Mouse (Mus musculus): Measurements from ENCODE around the gene Abcc10.

The Abcc10 gene

DNA sequence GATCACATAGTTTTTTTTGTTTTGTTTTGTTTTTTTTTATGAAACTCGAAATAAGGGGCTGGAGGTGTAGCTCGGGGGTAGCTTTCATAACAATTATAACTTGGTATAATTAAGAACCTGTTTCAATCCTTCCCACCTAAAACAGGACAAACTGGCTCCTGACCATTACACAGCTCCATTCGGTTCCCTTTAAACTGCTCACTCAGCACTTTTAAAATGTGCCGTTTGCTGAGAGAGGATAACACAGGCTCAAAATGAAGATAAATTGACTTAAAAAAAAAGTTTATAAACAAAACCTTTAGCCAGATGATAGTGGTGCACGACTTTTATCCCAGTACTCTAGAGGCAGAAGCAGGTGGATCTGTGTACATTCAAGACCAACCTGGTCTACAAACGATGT lies 42.7 kb downstream of the Abcc10 start:
- no peak for DNase-seq (ENCODE audit: low read depth, low spot score)

DNA sequence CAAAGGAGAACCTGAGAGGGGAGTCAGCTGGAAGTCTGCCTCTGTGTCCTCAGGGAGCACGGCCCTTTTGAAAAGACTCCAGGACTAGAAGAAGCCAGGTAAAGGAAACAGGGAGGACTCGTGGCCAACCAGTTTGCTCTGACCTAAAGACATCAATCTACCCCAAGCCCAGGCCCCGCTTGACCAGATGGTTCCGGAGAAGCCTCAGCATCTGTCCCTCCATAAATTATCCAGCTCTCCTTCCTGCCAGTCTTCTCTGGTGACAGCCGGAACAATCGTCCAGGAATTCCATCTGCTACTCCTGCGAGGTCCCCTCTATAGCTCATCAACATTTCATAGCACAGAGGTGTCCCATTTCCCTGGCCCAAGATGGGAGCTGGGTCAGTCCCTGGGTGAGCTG lies 43.5 kb downstream of the Abcc10 start:
- DNase-seq (ENCODE audit: low read depth, low spot score): no peak

DNA sequence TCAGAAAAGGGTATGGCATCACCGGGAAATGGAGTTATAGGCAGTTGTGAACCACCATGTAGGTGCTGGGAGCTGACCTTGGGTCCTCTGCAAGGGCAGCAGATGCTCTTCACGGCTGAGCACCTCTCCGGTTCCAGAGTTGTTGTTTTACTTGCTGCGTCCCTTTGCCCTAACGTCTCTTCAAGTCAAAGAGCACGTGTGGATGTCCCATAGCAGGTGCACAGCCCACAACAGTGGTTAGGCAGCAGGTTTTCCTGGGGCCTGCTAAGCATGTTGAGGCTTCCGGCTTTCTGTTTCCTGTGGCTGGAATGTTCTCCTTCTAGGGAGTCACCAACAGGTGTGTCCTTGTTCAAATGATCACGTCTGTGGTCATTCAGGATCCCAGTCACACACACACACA lies 44.2 kb downstream of the Abcc10 start:
- no peak for DNase-seq (ENCODE audit: low read depth, low spot score)

DNA sequence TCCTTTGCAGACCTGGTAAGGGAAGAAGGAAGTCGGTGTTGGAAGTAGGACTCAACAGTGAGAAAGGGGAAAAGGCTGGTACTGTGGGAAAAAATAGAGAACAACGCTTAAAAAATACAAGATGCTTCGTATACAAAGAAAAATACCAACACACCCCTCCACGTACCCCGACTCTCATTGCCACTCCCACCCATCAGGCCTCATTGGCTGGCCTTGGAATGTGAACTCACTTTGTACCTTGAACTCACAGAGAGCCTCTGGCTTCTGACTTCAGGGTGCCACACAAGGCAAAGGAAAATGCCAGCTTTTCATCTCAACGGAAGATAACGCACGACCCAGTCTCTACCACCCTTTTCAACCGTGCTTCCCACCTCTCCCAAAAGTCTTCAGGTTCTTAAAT lies 45.0 kb downstream of the Abcc10 start:
- no peak for DNase-seq (ENCODE audit: low read depth, low spot score)

DNA sequence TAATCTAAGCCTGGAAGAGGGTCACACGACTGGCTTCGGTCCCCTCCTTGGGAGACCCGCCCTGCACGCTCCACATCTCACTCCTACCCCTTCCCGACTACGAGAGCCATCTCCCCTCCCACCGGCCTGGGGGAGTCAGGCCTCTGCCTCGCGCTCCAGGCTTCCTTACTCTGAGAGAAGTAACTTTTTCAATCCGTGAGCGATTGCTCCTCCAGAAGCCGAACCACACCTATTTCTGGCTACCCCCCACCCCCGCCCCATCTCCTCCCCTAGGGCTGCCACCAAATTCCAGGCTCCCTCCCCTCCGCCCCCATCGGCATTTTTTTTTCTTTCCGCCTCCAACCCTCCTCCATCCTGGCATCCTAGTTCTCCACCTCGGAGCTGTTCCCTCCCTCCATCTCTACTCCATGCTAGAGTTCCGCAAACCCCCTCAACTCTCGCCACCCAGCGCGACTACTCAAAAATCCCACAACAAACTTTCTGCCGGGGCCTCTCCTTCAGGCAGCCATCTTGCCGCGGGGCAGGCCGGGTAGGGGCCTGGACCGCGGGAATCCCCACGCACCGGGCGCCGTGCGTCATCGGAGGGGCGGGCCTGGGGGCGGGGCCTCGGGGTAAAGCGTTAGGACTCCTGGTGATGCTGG lies 45.5 kb downstream of the Abcc10 start, which contains the start of gene Tjap1:
Gene Tjap1, minus strand, starts transcription at position 544 of the 641 bp plus-strand sequence.
- no peak for DNase-seq (ENCODE audit: low read depth, low spot score)

DNA sequence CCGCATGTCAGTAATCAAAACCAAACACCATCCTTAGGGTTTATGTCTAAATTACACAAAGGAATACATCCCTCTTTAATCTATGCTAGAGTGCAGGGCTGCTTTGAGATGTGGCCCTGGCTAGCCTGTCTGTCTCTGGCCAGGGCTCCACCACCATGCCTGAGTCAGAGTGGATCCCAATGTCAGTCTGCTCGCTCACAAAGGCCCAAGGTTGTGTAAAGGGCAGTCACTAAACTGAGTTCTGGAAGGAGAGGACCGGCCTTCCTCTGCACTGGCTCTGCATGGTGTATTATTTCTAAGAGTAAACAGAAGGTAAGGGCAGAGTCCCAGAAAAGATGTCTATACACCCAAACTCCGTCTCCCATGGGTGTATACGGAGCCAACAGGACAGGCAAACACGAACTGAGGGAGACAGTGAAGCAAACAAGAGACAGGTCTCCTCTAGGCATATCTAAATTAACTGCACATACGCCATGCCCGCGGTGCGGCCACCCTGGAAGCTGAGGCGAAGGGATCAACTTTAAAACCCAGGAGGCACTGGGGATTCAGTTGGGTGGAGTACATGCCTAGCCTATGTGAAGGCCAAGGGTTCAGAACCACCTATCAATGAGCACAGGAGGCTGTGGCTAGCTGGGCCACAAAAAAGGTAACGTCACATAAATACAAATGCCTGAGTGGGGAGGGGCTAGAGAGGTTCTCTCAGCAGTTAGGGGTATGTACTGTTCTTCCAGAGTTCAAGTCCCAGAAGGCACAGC lies 50.0 kb downstream of the Abcc10 start:
- no peak for DNase-seq (ENCODE audit: low read depth, low spot score)

DNA sequence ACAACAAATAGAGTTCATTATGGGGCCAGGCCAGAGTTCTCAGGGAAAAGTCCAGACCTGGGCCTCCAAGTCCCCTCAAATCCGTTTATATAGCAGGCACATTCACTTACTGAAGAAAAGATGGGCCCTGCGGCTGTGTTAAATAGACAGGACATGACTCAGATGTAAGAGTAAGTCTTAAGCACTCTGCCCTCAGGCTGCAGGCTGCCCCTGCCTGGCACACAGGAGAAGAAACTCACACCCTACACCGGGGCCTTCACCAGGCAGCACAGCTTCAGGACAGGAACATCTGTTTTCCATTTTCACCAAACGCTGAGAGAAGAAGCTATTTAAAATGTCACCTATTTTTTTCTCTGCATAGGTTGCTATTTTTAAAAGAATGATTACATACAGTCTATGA lies 50.6 kb downstream of the Abcc10 start:
- no peak for DNase-seq (ENCODE audit: low read depth, low spot score)

DNA sequence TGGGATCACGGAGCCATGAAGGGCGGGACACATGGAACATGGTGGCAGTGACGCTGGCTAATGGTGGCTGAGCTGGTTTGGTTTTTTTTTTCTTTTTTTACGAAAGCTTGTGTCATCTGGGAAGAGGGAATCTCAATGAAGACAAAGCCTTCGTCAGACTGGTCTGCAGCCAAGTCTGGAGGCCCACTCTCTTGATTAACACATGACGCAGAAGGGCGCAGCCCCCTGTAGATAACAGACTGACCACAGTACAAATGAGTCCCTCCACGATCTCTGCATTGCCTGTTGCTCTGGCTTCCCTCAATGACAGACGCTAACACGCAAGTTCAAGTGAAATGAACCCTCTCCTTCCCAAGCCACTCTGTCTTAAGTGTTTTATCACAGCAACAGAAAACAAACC lies 52.6 kb downstream of the Abcc10 start:
- no peak for DNase-seq (ENCODE audit: low read depth, low spot score)

DNA sequence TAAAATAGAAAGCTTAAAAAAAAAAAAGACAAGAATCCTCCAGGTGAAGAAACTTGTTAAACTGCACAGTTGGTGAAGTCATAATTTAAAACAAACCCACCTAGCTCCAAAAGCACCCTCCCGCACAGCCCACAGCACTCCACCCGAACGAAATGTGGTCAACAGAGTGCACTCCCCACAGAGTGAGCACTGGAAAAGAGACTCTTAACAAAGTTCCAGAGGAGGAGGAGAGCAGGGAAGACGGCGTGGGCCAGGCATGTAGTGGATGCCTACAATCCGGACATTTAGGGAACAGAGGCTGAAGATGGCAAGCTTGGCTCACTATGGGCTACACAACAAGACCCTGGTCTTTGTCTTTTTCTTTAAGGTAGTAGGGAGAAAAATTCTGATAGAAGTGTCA lies 53.1 kb downstream of the Abcc10 start:
- DNase-seq (ENCODE audit: low read depth, low spot score): no peak

DNA sequence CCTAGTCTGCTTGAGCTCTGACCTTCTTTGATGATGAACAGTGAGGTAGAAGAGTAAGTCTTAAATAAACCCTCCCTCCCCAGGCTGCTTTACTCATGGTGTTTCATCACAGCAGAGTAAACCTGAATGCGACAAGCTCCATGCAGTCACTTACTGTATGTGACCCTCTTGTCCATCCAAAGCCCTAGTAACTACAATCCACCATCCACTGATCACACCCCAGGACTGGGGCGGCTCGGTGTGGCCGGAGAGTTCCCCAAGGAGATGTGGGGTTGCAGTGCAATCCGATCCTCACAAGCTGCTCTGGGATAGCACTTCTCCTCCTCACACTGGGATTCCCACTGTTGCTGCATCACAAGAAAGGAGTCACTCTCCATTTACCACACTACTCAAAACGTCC lies 53.7 kb downstream of the Abcc10 start:
- no peak for DNase-seq (ENCODE audit: low read depth, low spot score)

DNA sequence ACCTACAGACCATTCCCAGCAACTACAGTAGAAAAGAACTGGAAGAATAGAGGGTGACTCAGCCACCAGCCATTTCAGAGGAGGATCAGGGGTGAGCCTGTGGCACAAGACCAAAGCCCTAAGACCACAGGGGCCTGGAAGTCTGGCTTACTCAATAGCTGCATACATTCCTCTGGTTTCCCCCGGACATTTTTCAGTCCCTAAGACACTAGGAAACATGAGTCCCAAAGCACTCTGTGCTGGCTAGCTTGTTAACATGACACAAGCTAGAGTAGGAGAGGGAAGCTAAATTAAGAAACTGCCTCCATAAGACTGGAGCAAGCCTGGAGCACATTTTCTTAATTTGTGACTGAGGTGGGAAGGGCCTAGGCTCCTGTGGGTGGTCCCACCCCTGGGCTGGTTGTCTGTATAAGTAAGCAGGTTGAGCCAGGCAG lies 54.3 kb downstream of the Abcc10 start:
- DNase-seq (ENCODE audit: low read depth, low spot score): peak; percentile 72

DNA sequence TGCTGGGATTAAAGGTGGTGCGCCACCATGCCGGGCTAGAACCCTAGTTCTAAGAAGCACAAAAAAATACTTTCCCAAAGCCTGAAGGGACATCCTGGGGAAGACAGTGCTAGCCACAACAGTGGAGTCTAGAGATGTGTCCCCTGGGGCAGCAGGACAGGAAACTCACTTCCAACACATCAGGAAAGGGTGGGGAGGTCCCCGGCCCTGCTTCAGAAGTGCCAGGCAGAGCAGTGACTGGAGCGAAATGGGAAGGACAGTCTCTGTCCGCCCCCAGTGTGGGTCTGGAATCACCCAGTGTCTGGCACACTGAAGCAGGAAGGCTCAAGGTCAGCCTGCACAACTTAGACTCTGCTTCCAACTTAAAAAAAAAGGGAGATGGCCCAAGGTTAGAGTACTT lies 55.5 kb downstream of the Abcc10 start:
- DNase-seq (ENCODE audit: low read depth, low spot score): no peak

DNA sequence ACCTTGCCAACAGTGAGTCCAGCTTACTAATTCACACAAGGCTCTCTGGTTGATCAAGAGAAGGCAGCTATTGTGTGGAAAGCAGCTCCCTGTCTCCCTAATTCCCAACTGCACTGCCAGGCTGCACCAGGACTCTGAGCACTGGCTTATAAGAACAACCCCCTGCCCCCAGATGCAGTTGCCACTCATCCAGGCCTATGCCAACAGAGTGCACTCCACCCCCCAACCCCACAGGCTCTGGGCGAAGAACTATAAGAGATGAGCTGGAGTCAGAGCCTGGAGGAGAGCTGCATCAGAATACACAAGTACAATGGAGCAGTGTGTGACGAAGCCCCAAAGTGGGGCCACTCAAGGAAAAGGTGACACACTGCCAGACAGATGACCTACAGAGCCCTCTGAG lies 56.1 kb downstream of the Abcc10 start:
- DNase-seq (ENCODE audit: low read depth, low spot score): no peak

DNA sequence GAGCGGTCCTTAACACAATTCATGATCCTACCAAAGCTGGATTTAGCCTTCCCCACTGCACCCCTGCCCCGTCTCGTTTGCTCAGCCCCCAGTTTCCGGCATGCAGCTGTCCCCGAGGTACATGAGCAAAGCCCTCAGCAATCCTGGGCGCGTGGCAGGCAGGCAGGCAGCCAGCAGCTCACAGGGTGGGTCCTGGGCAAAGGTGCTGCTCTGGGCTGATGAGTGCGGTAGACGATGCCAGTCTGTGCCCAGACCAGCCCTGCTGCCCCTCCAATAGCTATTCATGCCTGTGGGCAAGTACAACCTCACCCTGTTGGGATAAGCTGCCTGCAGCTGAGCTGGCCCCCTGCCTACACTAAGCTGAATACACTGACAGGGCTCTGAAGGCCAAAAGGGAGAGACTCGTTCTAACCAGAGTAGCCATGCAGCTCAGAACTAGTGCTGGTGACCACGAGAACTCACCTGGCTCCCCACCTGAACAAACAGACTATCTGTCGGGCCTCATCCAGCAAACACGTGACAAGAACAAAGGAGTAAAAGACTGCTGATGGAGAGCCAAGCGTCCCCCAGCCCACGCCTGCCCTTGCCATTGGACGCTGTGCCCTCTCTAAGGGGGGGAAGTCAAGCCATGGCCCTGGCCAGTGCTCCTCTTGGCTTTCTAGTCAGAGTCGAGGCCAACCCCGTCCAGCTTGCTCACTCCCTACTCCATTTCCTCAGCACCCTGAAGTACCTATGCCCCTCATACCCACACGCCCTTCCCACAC lies 58.2 kb downstream of the Abcc10 start:
- DNase-seq (ENCODE audit: low read depth, low spot score): no peak

DNA sequence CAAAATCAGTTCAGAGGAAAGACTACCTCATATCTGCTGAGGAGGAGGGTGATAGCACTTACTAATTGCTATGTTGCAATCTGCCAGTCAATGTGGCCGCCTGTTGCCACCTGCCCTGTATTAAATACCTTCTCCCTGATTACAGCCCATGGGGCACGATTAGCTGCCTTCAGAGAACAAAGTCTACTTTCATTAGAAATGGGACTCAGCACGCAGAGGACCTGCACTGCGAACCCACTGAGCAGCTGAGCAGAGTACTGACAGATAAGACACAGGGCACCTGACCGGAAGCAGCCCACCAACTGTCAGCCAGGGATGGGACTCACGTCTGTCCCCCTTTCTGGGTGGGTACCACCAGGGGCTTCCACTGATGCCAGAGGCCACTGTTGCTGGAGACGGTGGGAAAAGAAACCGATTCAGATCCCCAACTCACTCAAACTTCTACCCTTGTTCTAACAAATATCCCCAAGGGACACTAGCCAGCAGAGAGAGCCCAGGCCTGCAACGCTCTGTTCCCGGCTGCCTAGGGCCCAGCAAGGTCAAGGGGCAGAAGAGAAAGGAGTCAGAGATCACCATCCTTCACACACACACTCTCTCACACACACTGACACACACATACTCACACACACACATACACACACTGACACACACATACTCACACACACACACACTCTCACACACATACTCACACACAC lies 60.0 kb downstream of the Abcc10 start:
- no peak for DNase-seq (ENCODE audit: low read depth, low spot score)

DNA sequence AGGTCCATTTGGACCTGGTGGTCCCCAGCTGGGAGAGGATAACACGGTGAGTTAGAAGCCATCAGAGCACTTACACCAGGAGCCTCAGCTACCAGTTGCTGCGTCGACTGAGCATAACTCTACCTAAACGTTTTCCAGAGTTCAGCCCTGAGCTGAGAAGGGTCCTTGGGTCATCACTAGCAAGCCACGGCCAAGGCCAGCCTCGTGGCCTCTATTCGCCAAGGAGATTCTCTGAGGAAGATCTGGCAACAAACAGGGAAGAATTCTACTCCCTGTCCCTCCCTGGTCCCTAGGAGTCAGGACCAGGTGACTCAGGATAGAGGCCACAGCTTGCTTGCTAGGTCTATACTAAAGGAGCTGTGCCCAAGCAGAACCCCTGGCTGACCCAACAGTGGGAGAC lies 60.6 kb downstream of the Abcc10 start:
- DNase-seq (ENCODE audit: low read depth, low spot score): no peak

DNA sequence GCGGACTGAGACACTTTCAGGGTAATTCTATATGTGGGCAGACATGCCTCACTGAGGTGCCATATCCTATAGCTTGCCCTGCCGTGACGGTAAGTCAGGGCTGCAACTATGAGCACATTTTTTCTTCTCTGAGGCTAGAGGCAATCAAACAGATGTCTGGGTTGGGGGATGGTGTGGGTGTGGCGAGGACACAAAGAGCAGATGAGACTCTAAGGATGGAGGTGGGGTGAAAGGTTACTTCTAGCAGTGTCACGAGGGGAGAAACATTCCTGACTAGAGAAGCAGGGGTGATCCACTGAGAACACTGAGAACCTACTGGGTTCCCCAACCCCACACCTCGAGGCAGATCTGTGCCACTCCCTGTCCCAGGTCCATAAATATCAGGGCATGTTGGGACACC lies 61.2 kb downstream of the Abcc10 start:
- no peak for DNase-seq (ENCODE audit: low read depth, low spot score)

DNA sequence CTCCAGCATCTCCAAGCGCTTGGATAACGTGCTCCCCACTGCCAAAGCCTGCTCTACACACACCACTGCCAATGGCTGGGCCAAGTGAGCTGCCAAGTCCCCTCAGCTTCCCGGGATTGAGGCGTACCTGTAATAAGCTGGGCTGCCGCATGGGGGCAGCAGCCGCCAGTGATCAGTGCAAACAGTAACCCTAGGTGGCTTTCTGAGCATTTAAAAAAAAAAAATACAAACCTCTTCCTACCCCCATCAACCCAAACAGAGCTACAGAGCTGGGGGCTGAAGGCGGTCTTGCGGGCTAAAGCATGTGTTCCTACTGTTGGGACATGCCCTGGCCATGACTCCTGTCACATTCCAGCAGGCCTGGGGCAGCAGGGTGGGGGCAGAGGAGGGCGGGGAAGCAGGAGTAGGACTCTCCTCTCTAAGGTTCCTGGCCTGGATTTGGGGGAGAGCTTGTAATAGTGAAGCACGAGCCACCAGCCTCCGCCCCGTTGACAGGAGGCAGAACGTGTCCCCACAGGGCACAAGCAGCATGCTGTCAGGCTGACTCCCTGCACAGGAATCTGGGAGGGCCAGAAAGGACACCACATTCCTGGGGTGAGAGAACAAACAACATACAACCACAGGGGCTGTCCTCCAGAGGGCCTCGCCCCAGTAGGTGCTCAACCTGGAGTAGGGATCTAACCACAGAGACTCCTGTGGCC lies 62.1 kb downstream of the Abcc10 start:
- no peak for DNase-seq (ENCODE audit: low read depth, low spot score)

DNA sequence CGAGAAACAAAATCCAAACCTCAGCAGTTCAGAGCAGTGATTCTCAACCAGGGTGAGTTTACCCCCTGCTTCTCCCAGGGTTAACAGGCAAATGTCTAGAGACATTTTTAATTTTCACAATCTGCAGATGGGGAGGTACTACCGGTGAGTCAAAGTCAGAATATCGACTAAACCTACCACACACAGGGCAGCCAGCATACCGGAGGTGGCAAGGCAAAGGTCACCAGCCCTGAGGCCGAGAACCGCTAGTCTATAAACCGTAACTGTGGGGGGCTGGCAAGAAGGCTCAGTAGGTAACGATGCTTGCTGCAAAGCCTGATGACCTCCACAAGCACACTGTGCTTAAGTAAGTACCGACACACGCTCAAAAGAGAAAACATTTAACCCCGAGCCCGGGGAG lies 62.6 kb downstream of the Abcc10 start:
- DNase-seq (ENCODE audit: low read depth, low spot score): no peak

DNA sequence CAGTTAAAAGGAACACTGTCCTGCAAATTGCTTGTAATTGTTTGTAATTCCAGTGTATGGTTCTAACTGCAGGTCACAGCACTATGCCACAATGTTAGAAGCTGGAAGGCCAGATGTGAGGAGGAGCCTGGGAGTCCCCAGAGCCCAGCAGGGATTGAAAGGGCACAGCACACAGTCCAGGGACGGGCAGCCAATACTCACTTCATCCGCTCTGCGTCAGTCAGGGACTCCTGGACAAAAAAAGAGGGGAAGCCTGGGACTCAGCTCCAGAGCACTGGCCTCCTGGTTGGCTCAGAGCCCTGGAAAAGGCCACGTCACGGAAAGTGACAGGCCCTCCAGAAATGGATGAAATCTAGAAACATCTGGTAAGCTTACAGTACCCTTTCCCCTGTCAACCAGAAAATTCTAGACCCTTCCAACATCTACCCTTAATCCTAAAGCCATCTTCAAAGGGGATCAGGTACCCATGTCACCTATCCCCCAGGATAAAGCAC lies 65.9 kb downstream of the Abcc10 start:
- DNase-seq (ENCODE audit: low read depth, low spot score): no peak

DNA sequence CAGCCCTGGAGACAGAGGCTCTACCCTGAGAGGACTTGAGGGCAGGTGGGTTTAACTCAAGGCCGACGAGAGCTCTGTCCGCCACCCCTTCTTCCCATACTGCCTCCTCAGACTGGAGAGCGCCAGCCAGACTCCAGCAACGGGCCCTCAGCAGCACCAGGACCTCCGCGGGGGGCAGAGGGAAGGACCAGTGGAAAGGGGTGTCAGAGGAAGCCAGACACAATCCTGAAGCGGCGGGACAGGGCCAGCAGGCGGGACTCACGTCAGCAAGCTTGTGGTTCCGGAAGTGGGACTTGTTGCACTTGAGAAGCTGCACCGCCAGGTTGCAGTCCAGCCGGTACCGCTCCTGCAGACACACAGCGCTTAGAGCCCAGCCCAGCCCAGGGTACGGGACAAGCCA lies 68.5 kb downstream of the Abcc10 start:
- DNase-seq (ENCODE audit: low read depth, low spot score): no peak
